Mouse (Mus musculus) testis, adult 2 months (tissue): ENCODE measurements around the gene Lin7a. TPM values are rescaled to one million over a fixed set of nuclear protein-coding genes. Genes with fewer than 3 reads are reported as not detected.
"Not testable (repeated sequence)": the region's sequence is repeated elsewhere in the genome, so short reads cannot be mapped to it uniquely, and the experiment has no call there.

Source experiments
- H3K27ac ChIP-seq: fragments of 200-500 bp; 2 replicates; pipeline ENCODE4 v1.5.1; 2012; ENCODE audit warnings: low read depth, low read length; ENCODE audit not compliant: control insufficient read depth, insufficient read depth
- H3K27me3 ChIP-seq: fragments of 200-500 bp; 2 replicates; pipeline ENCODE4 v1.6.1; 2012; ENCODE audit warnings: mild to moderate bottlenecking, low read length, moderate library complexity; ENCODE audit not compliant: control insufficient read depth, insufficient read depth
- H3K36me3 ChIP-seq: fragments of 200-500 bp; 2 replicates; pipeline ENCODE4 v1.6.1; 2012; ENCODE audit warnings: mild to moderate bottlenecking, low read length; ENCODE audit not compliant: control insufficient read depth, insufficient read depth
- H3K4me1 ChIP-seq: fragments of 200-500 bp; 2 replicates; pipeline ENCODE4 v1.6.1; 2012; ENCODE audit warnings: low read length; ENCODE audit not compliant: control insufficient read depth, insufficient read depth
- H3K4me3 ChIP-seq: fragments of 200-500 bp; 2 replicates; pipeline ENCODE4 v1.5.1; 2012; ENCODE audit warnings: low read depth, mild to moderate bottlenecking, low read length, moderate library complexity, mixed read lengths; ENCODE audit not compliant: control insufficient read depth
- CTCF ChIP-seq: fragments of 200-500 bp; IDR thresholded peaks from 2 replicates; pipeline ENCODE4 v1.5.1; 2012; ENCODE audit warnings: low read depth, mild to moderate bottlenecking, inconsistent platforms, low read length, moderate library complexity; ENCODE audit not compliant: control insufficient read depth, insufficient read depth, insufficient replicate concordance
- POLR2A ChIP-seq: fragments of 200-500 bp; IDR thresholded peaks from 2 replicates; pipeline ENCODE4 v1.6.1; 2012; ENCODE audit warnings: low read depth, mild to moderate bottlenecking, inconsistent platforms, low read length, moderate library complexity; ENCODE audit not compliant: control insufficient read depth
- polyA plus RNA-seq: library from polyadenylated mRNA; depleted of rRNA; stranded (reverse); fragments of >200 nt; gene quantifications from 2 replicates; pipeline ENCODE4 v1.2.3, GENCODE M21; 2012

Gene Lin7a
- polyA plus RNA-seq, 1 experiment = 67.4 TPM

- Histone ChIP-seq H3K36me3 (no peaks in the 10 kb centered on the region), H3K4me1 (no peaks in the 10 kb centered on the region; the same call in 1 of the 2 replicates), H3K27me3 (no peaks in the 10 kb centered on the region), H3K4me3 (no peak overlapping the region), H3K27ac (no peak overlapping the region)
- TF ChIP-seq POLR2A (no peak), CTCF (no peak)
Measured at GRCm38 (mm10) chr10:107237736-107238135, 33.8 kb upstream of the Lin7a start.

- H3K4me1 ChIP-seq = no peaks in the 10 kb centered on the region; the same call in 1 of the 2 replicates
- H3K27me3 ChIP-seq = no peaks in the 10 kb centered on the region
- no peaks in the 10 kb centered on the region for H3K36me3 ChIP-seq
- H3K4me3 ChIP-seq = no peak overlapping the region
- no peak overlapping the region for H3K27ac ChIP-seq
- no peak for TF ChIP-seq POLR2A
- TF ChIP-seq CTCF = no peak
Measured at GRCm38 (mm10) chr10:107238151-107238860, 33.2 kb upstream of the Lin7a start.

GRCm38 (mm10) chr10:107238861-107239435, 32.5 kb upstream of the Lin7a start:
- TF ChIP-seq POLR2A = no peak
- TF ChIP-seq CTCF = no peak
- no peaks in the 10 kb centered on the region for H3K27me3 ChIP-seq
- no peak overlapping the region for H3K27ac ChIP-seq
- no peaks in the 10 kb centered on the region; the same call in 1 of the 2 replicates for H3K4me1 ChIP-seq
- H3K36me3 ChIP-seq = no peaks in the 10 kb centered on the region
- no peak overlapping the region for H3K4me3 ChIP-seq

GRCm38 (mm10) chr10:107239651-107240330, 31.7 kb upstream of the Lin7a start:
- TF ChIP-seq POLR2A (no peak), CTCF (no peak)
- no peaks in the 10 kb centered on the region for H3K27me3 ChIP-seq

GRCm38 (mm10) chr10:107240446-107240845, 31.0 kb upstream of the Lin7a start:
- Histone ChIP-seq H3K27ac (no peak overlapping the region), H3K27me3 (no peaks in the 10 kb centered on the region), H3K4me3 (no peak overlapping the region), H3K36me3 (no peaks in the 10 kb centered on the region), H3K4me1 (no peaks in the 10 kb centered on the region; the same call in 1 of the 2 replicates)
- no peak for TF ChIP-seq POLR2A
- no peak for TF ChIP-seq CTCF

More at GRCm38 (mm10) chr10:107239651-107240330, 31.7 kb upstream of the Lin7a start:
- Histone ChIP-seq H3K36me3 (no peaks in the 10 kb centered on the region), H3K27ac (no peak overlapping the region), H3K4me1 (no peaks in the 10 kb centered on the region; the same call in 1 of the 2 replicates), H3K4me3 (no peak overlapping the region)

- TF ChIP-seq POLR2A (no peak), CTCF (no peak)
- H3K27ac ChIP-seq = no peak overlapping the region
- no peak overlapping the region for H3K4me3 ChIP-seq
- H3K27me3 ChIP-seq = no peaks in the 10 kb centered on the region
- no peaks in the 10 kb centered on the region; the same call in 1 of the 2 replicates for H3K4me1 ChIP-seq
- no peaks in the 10 kb centered on the region for H3K36me3 ChIP-seq
Measured at GRCm38 (mm10) chr10:107240986-107241385, 30.5 kb upstream of the Lin7a start.

GRCm38 (mm10) chr10:107241406-107241805, 30.1 kb upstream of the Lin7a start:
- Histone ChIP-seq H3K27ac (no peak overlapping the region), H3K4me1 (no peaks in the 10 kb centered on the region; the same call in 1 of the 2 replicates), H3K27me3 (no peaks in the 10 kb centered on the region), H3K4me3 (no peak overlapping the region), H3K36me3 (no peaks in the 10 kb centered on the region)
- no peak for TF ChIP-seq CTCF
- no peak for TF ChIP-seq POLR2A

GRCm38 (mm10) chr10:107241999-107242398, 29.5 kb upstream of the Lin7a start:
- H3K36me3 ChIP-seq, H3K4me3 ChIP-seq, H3K27me3 ChIP-seq, H3K4me1 ChIP-seq, H3K27ac ChIP-seq: not testable (repeated sequence)
